Mouse (Mus musculus) limb, embryonic 10.5 days (tissue): ENCODE measurements around the gene Ddx10. TPM values are rescaled to one million over a fixed set of nuclear protein-coding genes. Genes with fewer than 3 reads are reported as not detected.

Experiments
- DNase-seq: peaks from one replicate; pipeline ENCODE4 v3.0.0-alpha.2; 2017; ENCODE audit warnings: low spot score
- H3K27ac ChIP-seq: fragments of 300-500 bp; sonication (generic); 2 replicates; pipeline ENCODE4 v1.5.1; 2016; ENCODE audit warnings: mild to moderate bottlenecking
- H3K27me3 ChIP-seq: fragments of 300-500 bp; sonication (generic); 2 replicates; pipeline ENCODE4 v1.6.1; 2016; ENCODE audit warnings: low read depth, mild to moderate bottlenecking; ENCODE audit not compliant: poor library complexity, severe bottlenecking
- H3K36me3 ChIP-seq: fragments of 300-500 bp; sonication (generic); 2 replicates; pipeline ENCODE4 v1.6.1; 2016; ENCODE audit warnings: mild to moderate bottlenecking, moderate library complexity
- H3K4me1 ChIP-seq: fragments of 300-500 bp; sonication (generic); 2 replicates; pipeline ENCODE4 v1.6.1; 2016
- H3K4me3 ChIP-seq: fragments of 300-500 bp; sonication (generic); 2 replicates; pipeline ENCODE4 v1.5.1; 2016; ENCODE audit warnings: mild to moderate bottlenecking, moderate library complexity
- H3K9me3 ChIP-seq: fragments of 300-500 bp; sonication (generic); replicated peaks from 2 replicates; pipeline ENCODE4 v1.6.1; 2016; ENCODE audit warnings: mild to moderate bottlenecking
- WGBS: fragments of 180-500 bp; shearing (Covaris S2); methylation state at CpG from one replicate; pipeline ENCODE4 v1.1.7; 2016; 5-methylcytosine and 5-hydroxymethylcytosine counted together
- polyA plus RNA-seq: library from polyadenylated mRNA; unstranded; fragments of >200 nt; fragmentation: Nextera tagmentation; extraction: Ambion mirVana; gene quantifications from 2 replicates; pipeline ENCODE4 v1.2.1, GENCODE M21; 2016

Ddx10 gene
- 29.2 and 32.2 TPM in 2 replicates for polyA plus RNA-seq

DNA sequence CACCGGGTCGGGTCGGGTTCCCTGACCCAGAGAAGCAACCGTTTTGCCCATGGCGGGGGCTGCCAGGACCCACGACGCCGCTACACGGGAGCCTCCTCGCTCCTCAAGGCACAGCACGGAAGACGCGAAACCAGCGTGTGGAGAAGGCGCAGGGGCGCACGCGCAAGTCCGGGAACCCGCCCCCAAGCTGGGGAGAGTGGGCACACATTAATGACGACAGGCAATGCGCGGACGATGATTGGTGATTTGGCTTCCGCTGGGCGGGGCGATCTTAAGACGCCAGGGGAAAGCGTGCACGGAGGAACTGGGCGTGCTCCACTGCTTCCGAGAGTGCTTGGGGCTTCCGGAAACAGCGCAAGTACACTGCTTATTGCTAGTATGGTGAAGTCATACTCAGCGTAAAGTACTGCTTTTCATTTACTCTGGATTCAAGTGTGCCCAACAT is at the start of gene Ddx10:
Gene Ddx10 (minus strand): TSS at position 101 of the 445 bp plus-strand sequence.
- no peaks in the 10 kb centered on the region for H3K27me3 ChIP-seq
- peak; percentile 96 for DNase-seq
- H3K9me3 ChIP-seq: no peaks in the 10 kb centered on the region
- peak within 1 kb of the TSS; percentile 77 for H3K27ac ChIP-seq
- H3K4me3 ChIP-seq: peak within 1 kb of the TSS; percentile 91
- H3K4me1 ChIP-seq: peaks cover 14% of the 10 kb centered on the region
- H3K36me3 ChIP-seq: no peaks in the 10 kb centered on the region; the same call in 1 of the 2 replicates
- under 1% methylated on average over 35 of the region's 35 CpGs for WGBS

- H3K4me1 ChIP-seq: no peaks in the 10 kb centered on the region
- no peak overlapping the region for H3K4me3 ChIP-seq
- no peak overlapping the region for H3K27ac ChIP-seq
- no peak for DNase-seq
- no peaks in the 10 kb centered on the region for H3K9me3 ChIP-seq
- no peaks in the 10 kb centered on the region for H3K36me3 ChIP-seq
- no peaks in the 10 kb centered on the region for H3K27me3 ChIP-seq
Observed at GRCm38 (mm10) chr9:53292833-53293232, 45.0 kb upstream of the Ddx10 start.

GRCm38 (mm10) chr9:53290006-53290405 is 42.2 kb upstream of the Ddx10 start:
- Histone ChIP-seq H3K4me1 (no peaks in the 10 kb centered on the region), H3K36me3 (no peaks in the 10 kb centered on the region), H3K27me3 (no peaks in the 10 kb centered on the region), H3K9me3 (no peaks in the 10 kb centered on the region), H3K4me3 (no peak overlapping the region), H3K27ac (no peak overlapping the region)
- no peak for DNase-seq
- 84% methylated on average over 3 of the region's 3 CpGs for WGBS

- 84% methylated on average over 6 of the region's 6 CpGs for WGBS
- no peaks in the 10 kb centered on the region for H3K4me1 ChIP-seq
Observed at GRCm38 (mm10) chr9:53286793-53287192, 38.9 kb upstream of the Ddx10 start.

DNA sequence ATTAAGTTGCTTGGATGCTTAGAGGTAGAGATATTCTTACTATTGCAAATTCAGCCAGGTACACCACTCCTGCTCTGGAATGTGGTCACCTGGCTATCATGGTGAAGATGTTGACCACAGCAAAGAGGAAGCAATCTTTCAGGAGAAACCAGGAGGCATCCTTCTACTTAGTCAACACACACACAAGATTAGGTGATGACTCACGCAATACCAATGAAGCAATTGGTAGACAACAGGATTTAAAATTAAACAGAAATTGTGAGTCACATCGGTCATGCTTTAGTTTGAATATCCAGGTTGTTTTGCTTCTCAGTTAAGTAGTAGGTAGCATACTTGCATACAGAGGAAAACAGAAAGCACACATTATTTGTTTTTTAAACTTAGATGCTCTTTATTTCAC is 31.1 kb upstream of the Ddx10 start:
- DNase-seq: no peak
- no peak overlapping the region for H3K27ac ChIP-seq
- H3K36me3 ChIP-seq: no peaks in the 10 kb centered on the region
- H3K4me1 ChIP-seq: no peaks in the 10 kb centered on the region
- no peak overlapping the region for H3K4me3 ChIP-seq
- 95% methylated on average over 2 of the region's 2 CpGs for WGBS
- no peaks in the 10 kb centered on the region for H3K27me3 ChIP-seq
- no peaks in the 10 kb centered on the region for H3K9me3 ChIP-seq

More at GRCm38 (mm10) chr9:53286793-53287192, 38.9 kb upstream of the Ddx10 start:
- no peaks in the 10 kb centered on the region for H3K9me3 ChIP-seq
- no peaks in the 10 kb centered on the region for H3K27me3 ChIP-seq
- H3K4me3 ChIP-seq: no peak overlapping the region
- DNase-seq: no peak
- no peak overlapping the region for H3K27ac ChIP-seq
- H3K36me3 ChIP-seq: no peaks in the 10 kb centered on the region

GRCm38 (mm10) chr9:53276381-53276780 is 28.5 kb upstream of the Ddx10 start:
- WGBS: 82% methylated on average over 1 of the region's 1 CpGs
- no peak overlapping the region for H3K27ac ChIP-seq
- H3K9me3 ChIP-seq: no peaks in the 10 kb centered on the region
- peaks cover 7% of the 10 kb centered on the region; the same call in 1 of the 2 replicates for H3K4me1 ChIP-seq
- H3K36me3 ChIP-seq: no peaks in the 10 kb centered on the region
- no peak overlapping the region for H3K4me3 ChIP-seq
- DNase-seq: no peak
- H3K27me3 ChIP-seq: no peaks in the 10 kb centered on the region

- no peak for DNase-seq
- H3K36me3 ChIP-seq: no peaks in the 10 kb centered on the region
- no peaks in the 10 kb centered on the region for H3K9me3 ChIP-seq
- no peak overlapping the region for H3K27ac ChIP-seq
- H3K4me3 ChIP-seq: no peak overlapping the region
- peaks cover 7% of the 10 kb centered on the region; the same call in 1 of the 2 replicates for H3K4me1 ChIP-seq
- whole genome bisulfite sequencing: 83% methylated on average over 4 of the region's 4 CpGs
- no peaks in the 10 kb centered on the region for H3K27me3 ChIP-seq
Observed at GRCm38 (mm10) chr9:53272714-53273113, 24.9 kb upstream of the Ddx10 start.

DNA sequence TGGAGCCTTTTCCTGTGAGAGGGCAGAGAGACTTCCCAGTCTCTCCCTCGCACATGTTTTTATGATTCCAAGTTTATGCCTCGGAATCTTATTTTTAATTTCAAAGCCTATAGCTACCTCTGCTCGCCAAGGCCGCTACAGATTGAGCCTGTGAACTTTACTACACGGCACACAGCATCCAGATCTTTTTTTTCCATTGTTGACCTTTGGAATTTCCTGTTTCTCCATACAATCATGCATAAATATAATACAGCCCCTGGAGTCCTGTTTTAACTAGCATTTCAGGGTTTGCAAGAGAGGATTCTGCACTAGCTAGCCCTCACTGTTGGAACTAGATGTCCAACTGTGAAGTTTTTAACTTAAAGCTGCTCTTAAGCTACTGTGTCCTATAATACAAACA is 24.4 kb upstream of the Ddx10 start:
- Histone ChIP-seq H3K27ac (no peak overlapping the region), H3K9me3 (no peaks in the 10 kb centered on the region), H3K4me1 (peaks cover 7% of the 10 kb centered on the region; the same call in 1 of the 2 replicates), H3K36me3 (no peaks in the 10 kb centered on the region), H3K4me3 (no peak overlapping the region), H3K27me3 (no peaks in the 10 kb centered on the region)
- DNase-seq: no peak
- 78% methylated on average over 5 of the region's 5 CpGs for WGBS

DNA sequence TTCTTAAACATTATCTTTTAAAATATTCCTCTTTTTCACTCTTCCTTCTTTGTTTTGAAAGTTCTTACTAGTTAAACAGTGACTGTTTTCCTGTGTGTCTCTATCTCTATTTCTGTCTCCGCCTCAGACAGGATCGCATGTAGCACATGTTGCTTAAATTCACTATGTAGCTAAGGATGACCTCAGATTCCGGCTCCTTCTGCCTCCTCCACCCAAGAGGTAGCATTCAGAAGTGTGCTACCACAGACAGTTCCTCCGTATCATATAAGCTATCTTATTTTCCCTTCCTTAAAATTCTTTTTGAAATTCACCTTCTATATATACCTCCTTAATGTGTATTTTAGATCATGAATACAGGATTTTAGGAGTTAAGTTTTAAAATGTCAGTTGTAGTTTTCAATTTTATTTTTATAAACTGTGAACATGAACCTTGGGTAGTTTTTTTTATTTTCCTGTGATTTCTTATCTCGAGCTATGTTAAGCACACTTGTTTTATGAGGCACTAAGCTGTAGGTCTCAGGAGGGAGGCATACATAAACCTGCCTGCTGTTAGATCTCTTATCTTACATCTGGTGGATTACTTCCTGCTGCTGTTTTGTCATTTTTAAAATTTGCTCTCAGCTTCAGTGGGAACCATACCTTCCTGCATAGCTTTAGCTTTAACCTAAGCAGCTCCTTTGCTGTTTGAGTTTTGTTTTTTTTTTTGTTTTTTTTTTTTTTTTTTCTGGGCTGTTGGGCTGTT is 23.6 kb upstream of the Ddx10 start:
- Histone ChIP-seq H3K4me3 (no peak overlapping the region), H3K4me1 (peaks cover 7% of the 10 kb centered on the region; the same call in 1 of the 2 replicates), H3K9me3 (no peaks in the 10 kb centered on the region), H3K27ac (no peak overlapping the region), H3K27me3 (no peaks in the 10 kb centered on the region), H3K36me3 (no peaks in the 10 kb centered on the region)
- WGBS: 71% methylated on average over 5 of the region's 5 CpGs
- DNase-seq: no peak

DNA sequence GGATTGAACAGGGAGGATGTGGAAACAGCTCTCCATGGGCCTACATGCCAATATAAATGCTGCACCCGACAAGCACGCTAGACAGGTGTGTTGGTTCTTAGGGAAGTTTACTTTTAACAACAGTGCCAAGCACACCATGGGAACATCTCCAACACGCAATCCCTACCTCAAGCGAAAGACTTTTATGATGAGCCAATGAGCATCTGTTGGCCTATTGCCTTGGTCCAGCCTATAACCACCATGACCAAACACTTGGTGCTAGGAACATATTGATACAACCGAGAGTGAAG is 21.6 kb upstream of the Ddx10 start:
- no peaks in the 10 kb centered on the region for H3K36me3 ChIP-seq
- no peaks in the 10 kb centered on the region for H3K9me3 ChIP-seq
- peaks cover 7% of the 10 kb centered on the region; the same call in 1 of the 2 replicates for H3K4me1 ChIP-seq
- H3K27me3 ChIP-seq: no peaks in the 10 kb centered on the region
- no peak for DNase-seq
- H3K4me3 ChIP-seq: no peak overlapping the region
- 95% methylated on average over 5 of the region's 5 CpGs for WGBS
- H3K27ac ChIP-seq: no peak overlapping the region

GRCm38 (mm10) chr9:53268731-53269465 is 21.0 kb upstream of the Ddx10 start:
- H3K4me1 ChIP-seq: peaks cover 7% of the 10 kb centered on the region; the same call in 1 of the 2 replicates
- H3K9me3 ChIP-seq: no peaks in the 10 kb centered on the region
- DNase-seq: no peak
- H3K27me3 ChIP-seq: no peaks in the 10 kb centered on the region
- H3K4me3 ChIP-seq: no peak overlapping the region
- WGBS: 82% methylated on average over 5 of the region's 5 CpGs
- H3K36me3 ChIP-seq: no peaks in the 10 kb centered on the region
- H3K27ac ChIP-seq: no peak overlapping the region

DNA sequence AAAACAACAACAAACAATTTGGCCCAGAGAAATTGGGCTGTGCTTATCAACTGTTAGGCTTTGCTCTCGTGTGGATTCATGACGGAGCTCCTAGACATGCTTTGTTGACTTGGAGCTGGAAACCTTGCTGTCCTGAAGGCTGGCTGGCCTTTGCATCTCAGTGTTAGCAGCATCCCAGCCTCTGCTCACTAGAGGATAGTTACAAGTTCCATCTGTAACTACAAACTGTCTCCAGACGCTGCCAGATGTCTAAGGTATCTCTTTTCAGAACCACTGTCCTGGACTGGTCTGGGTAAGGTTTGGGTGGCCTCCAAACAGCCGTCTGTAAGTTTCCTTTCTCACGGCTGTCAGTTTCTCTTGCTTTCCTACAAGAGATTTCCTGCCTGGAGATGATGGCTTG is 20.2 kb upstream of the Ddx10 start:
- no peaks in the 10 kb centered on the region for H3K36me3 ChIP-seq
- DNase-seq: no peak

GRCm38 (mm10) chr9:53265589-53265988 is 17.7 kb upstream of the Ddx10 start:
- 83% methylated on average over 2 of the region's 2 CpGs for WGBS
- no peak overlapping the region for H3K27ac ChIP-seq
- H3K4me3 ChIP-seq: no peak overlapping the region
- H3K9me3 ChIP-seq: no peaks in the 10 kb centered on the region
- DNase-seq: no peak
- no peaks in the 10 kb centered on the region for H3K27me3 ChIP-seq
- H3K36me3 ChIP-seq: no peaks in the 10 kb centered on the region
- no peaks in the 10 kb centered on the region for H3K4me1 ChIP-seq

More for the DNA sequence above, 20.2 kb upstream of the Ddx10 start:
- H3K4me3 ChIP-seq: no peak overlapping the region
- H3K4me1 ChIP-seq: peaks cover 7% of the 10 kb centered on the region; the same call in 1 of the 2 replicates
- 81% methylated on average over 5 of the region's 5 CpGs for WGBS
- H3K27me3 ChIP-seq: no peaks in the 10 kb centered on the region
- H3K27ac ChIP-seq: no peak overlapping the region
- H3K9me3 ChIP-seq: no peaks in the 10 kb centered on the region
